Mouse (Mus musculus) adrenal gland (tissue): Measurements from ENCODE around the gene Zbtb38.

ENCODE experiments used
- intact Hi-C: fragments of 180-260 bp; cut with DNase I; formaldehyde crosslinking; loops from one replicate; pipeline ENCODE4 v1.15.1; 2025
- long read RNA-seq, 2 experiments: library from polyadenylated mRNA; unstranded; transcript quantifications; one replicate each; pipeline ENCODE4 v2.0.0; 2020; ENCODE audit warnings: borderline replicate concordance in 1 of 2; ENCODE audit not compliant: insufficient replicate concordance in 1 of 2

The Zbtb38 gene
- long read RNA-seq, experiment 1, full-length matches to known transcripts = 22 of 87 reads
- long read RNA-seq, experiment 1, partial matches to known transcripts = 7 of 87 reads
- long read RNA-seq, experiment 1, other reads (novel, unspliced or antisense) = 58 of 87 reads
- long read RNA-seq, experiment 2, transcript Zbtb38-203 (3 exons, 2,937 nt) = major isoform, 8 of 82 reads
- long read RNA-seq, experiment 2, transcript Zbtb38-204 (3 exons, 929 nt) = minor isoform, 6 of 82 reads
- long read RNA-seq, experiment 2, partial matches to known transcripts = 10 of 82 reads
- long read RNA-seq, experiment 2, other reads (novel, unspliced or antisense) = 51 of 82 reads

- intact Hi-C loops = loop anchor here (5.0 kb wide), 1 partner anchor 35 kb away; no protein-coding TSS in a partner anchor
These were observed at the start of gene Zbtb38 for GRCm38 (mm10) chr9:96752603-96753114. TSS of gene Zbtb38 (minus strand) at chr9:96752831.

GRCm38 (mm10) chr9:96800131-96800825 is 47.6 kb upstream of the Zbtb38 start:
- intact Hi-C loops = no loop called here

GRCm38 (mm10) chr9:96797311-96797710 is 44.7 kb upstream of the Zbtb38 start:
- intact Hi-C loops = no loop called here

GRCm38 (mm10) chr9:96795399-96795928 is 42.8 kb upstream of the Zbtb38 start:
- intact Hi-C loops = no loop called here

GRCm38 (mm10) chr9:96794601-96795000 is 42.0 kb upstream of the Zbtb38 start:
- intact Hi-C loops = no loop called here

- intact Hi-C loops = no loop called here
These were observed 39.9 kb upstream of the Zbtb38 start for GRCm38 (mm10) chr9:96792543-96792942.

- intact Hi-C loops = no loop called here
These were observed 37.9 kb upstream of the Zbtb38 start for GRCm38 (mm10) chr9:96790389-96791007.

- intact Hi-C loops = no loop called here
These were observed 37.3 kb upstream of the Zbtb38 start for GRCm38 (mm10) chr9:96789906-96790305.

- intact Hi-C loops = no loop called here
These were observed 35.2 kb upstream of the Zbtb38 start for GRCm38 (mm10) chr9:96787797-96788196.

GRCm38 (mm10) chr9:96785871-96786342 is 33.3 kb upstream of the Zbtb38 start:
- intact Hi-C loops = no loop called here

GRCm38 (mm10) chr9:96785187-96785586 is 32.6 kb upstream of the Zbtb38 start:
- intact Hi-C loops = no loop called here

- intact Hi-C loops = no loop called here
These were observed 31.0 kb upstream of the Zbtb38 start for GRCm38 (mm10) chr9:96783667-96784066.

GRCm38 (mm10) chr9:96783258-96783657 is 30.6 kb upstream of the Zbtb38 start:
- intact Hi-C loops = no loop called here

- intact Hi-C loops = no loop called here
These were observed 29.4 kb upstream of the Zbtb38 start for GRCm38 (mm10) chr9:96782062-96782461.

GRCm38 (mm10) chr9:96773146-96773545 is 20.5 kb upstream of the Zbtb38 start:
- intact Hi-C loops = no loop called here

- intact Hi-C loops = no loop called here
These were observed 17.8 kb upstream of the Zbtb38 start for GRCm38 (mm10) chr9:96770443-96770842.

GRCm38 (mm10) chr9:96769651-96770050 is 17.0 kb upstream of the Zbtb38 start:
- intact Hi-C loops = no loop called here

- intact Hi-C loops = no loop called here
These were observed 15.2 kb upstream of the Zbtb38 start for GRCm38 (mm10) chr9:96767874-96768273.

GRCm38 (mm10) chr9:96766078-96766477 is 13.4 kb upstream of the Zbtb38 start:
- intact Hi-C loops = no loop called here

GRCm38 (mm10) chr9:96765410-96765809 is 12.8 kb upstream of the Zbtb38 start:
- intact Hi-C loops = no loop called here

- intact Hi-C loops = loop anchor here (5.0 kb wide), 1 partner anchor 53 kb away; no protein-coding TSS in a partner anchor
These were observed 11.4 kb upstream of the Zbtb38 start for GRCm38 (mm10) chr9:96763847-96764631.
